Mouse (Mus musculus) lung, embryonic 15.5 days (tissue): ENCODE measurements around the gene Pla2g16. TPM values are rescaled to one million over a fixed set of nuclear protein-coding genes. Genes with fewer than 3 reads are reported as not detected.

Source experiments
- ATAC-seq: fragments of 200-750 bp; cut with Nextera tagmentation; 2 replicates; pipeline ENCODE4 v1.8.0; 2017; ENCODE audit warnings: moderate number of reproducible peaks, borderline replicate concordance; ENCODE audit not compliant: low FRiP score, low TSS enrichment; ENCODE audit errors: extremely low read depth
- H3K27ac ChIP-seq: fragments of 300-500 bp; sonication (generic); 2 replicates; pipeline ENCODE4 v1.5.1; 2015; ENCODE audit warnings: moderate library complexity, mild to moderate bottlenecking, inconsistent platforms
- H3K27me3 ChIP-seq: fragments of 300-500 bp; sonication (generic); 2 replicates; pipeline ENCODE4 v1.6.1; 2015; ENCODE audit warnings: inconsistent platforms
- H3K36me3 ChIP-seq: fragments of 300-500 bp; sonication (generic); 2 replicates; pipeline ENCODE4 v1.6.1; 2015; ENCODE audit warnings: inconsistent platforms
- H3K4me1 ChIP-seq: fragments of 300-500 bp; sonication (generic); 2 replicates; pipeline ENCODE4 v1.6.1; 2015; ENCODE audit warnings: inconsistent platforms
- H3K4me2 ChIP-seq: fragments of 300-500 bp; sonication (generic); 2 replicates; pipeline ENCODE4 v1.6.1; 2015; ENCODE audit warnings: inconsistent platforms, mild to moderate bottlenecking, moderate library complexity
- H3K4me3 ChIP-seq: fragments of 300-500 bp; sonication (generic); 2 replicates; pipeline ENCODE4 v1.5.1; 2015; ENCODE audit warnings: mild to moderate bottlenecking, inconsistent platforms
- H3K9ac ChIP-seq: fragments of 300-500 bp; sonication (generic); 2 replicates; pipeline ENCODE4 v1.6.1; 2015; ENCODE audit warnings: inconsistent platforms
- H3K9me3 ChIP-seq: fragments of 300-500 bp; sonication (generic); 2 replicates; pipeline ENCODE4 v1.6.1; 2016; ENCODE audit warnings: inconsistent platforms
- WGBS: fragments of 180-500 bp; shearing (Covaris S2); methylation state at CpG from one replicate; pipeline ENCODE4 v1.1.7; 2015; 5-methylcytosine and 5-hydroxymethylcytosine counted together
- polyA plus RNA-seq: library from polyadenylated mRNA; unstranded; fragments of >200 nt; fragmentation: Nextera tagmentation; extraction: Ambion mirVana; gene quantifications from 2 replicates; pipeline ENCODE4 v1.2.1, GENCODE M21; 2015

Gene Pla2g16
- polyA plus RNA-seq, 1 experiment from 2014 or later: 16.6 TPM

GRCm38 (mm10) chr19:7598481-7598880, 41.2 kb downstream of the Pla2g16 start:
- Histone ChIP-seq H3K36me3 (no peaks in the 10 kb centered on the region), H3K4me1 (no peaks in the 10 kb centered on the region), H3K9ac (no peak overlapping the region), H3K4me2 (no peak overlapping the region), H3K9me3 (no peaks in the 10 kb centered on the region), H3K27ac (no peak overlapping the region), H3K27me3 (no peaks in the 10 kb centered on the region), H3K4me3 (no peak overlapping the region)
- no peak for ATAC-seq
- 39% methylated on average over 4 of the region's 4 CpGs for WGBS

- H3K27me3 ChIP-seq: no peaks in the 10 kb centered on the region
- no peaks in the 10 kb centered on the region for H3K36me3 ChIP-seq
- H3K27ac ChIP-seq: no peak overlapping the region
- no peaks in the 10 kb centered on the region for H3K9me3 ChIP-seq
- H3K4me3 ChIP-seq: no peak overlapping the region
- H3K4me2 ChIP-seq: no peak overlapping the region
- H3K4me1 ChIP-seq: peaks cover 13% of the 10 kb centered on the region
- ATAC-seq: no peak
- H3K9ac ChIP-seq: no peak overlapping the region
- WGBS: 71% methylated on average over 4 of the region's 4 CpGs
Measured at GRCm38 (mm10) chr19:7601551-7601950, 44.3 kb downstream of the Pla2g16 start.

- Histone ChIP-seq H3K9ac (no peak overlapping the region), H3K4me1 (peaks cover 31% of the 10 kb centered on the region), H3K27ac (no peak overlapping the region), H3K4me3 (no peak overlapping the region), H3K4me2 (no peak overlapping the region), H3K36me3 (no peaks in the 10 kb centered on the region), H3K9me3 (no peaks in the 10 kb centered on the region), H3K27me3 (no peaks in the 10 kb centered on the region)
- WGBS: 92% methylated on average over 10 of the region's 10 CpGs
- ATAC-seq: no peak
Measured at GRCm38 (mm10) chr19:7604107-7604506, 46.8 kb downstream of the Pla2g16 start.

GRCm38 (mm10) chr19:7605013-7605412, 47.8 kb downstream of the Pla2g16 start:
- Histone ChIP-seq H3K4me3 (no peak overlapping the region), H3K27me3 (no peaks in the 10 kb centered on the region), H3K4me2 (no peak overlapping the region), H3K4me1 (peaks cover 31% of the 10 kb centered on the region), H3K27ac (no peak overlapping the region), H3K9ac (no peak overlapping the region), H3K36me3 (no peaks in the 10 kb centered on the region), H3K9me3 (no peaks in the 10 kb centered on the region)
- ATAC-seq: no peak

GRCm38 (mm10) chr19:7605930-7606783, 48.9 kb downstream of the Pla2g16 start:
- no peaks in the 10 kb centered on the region for H3K9me3 ChIP-seq
- H3K4me1 ChIP-seq: peaks cover 31% of the 10 kb centered on the region
- peak overlapping the region; percentile 58 for H3K4me2 ChIP-seq
- no peaks in the 10 kb centered on the region for H3K36me3 ChIP-seq
- peak overlapping the region; percentile 84 for H3K27ac ChIP-seq
- 2% methylated on average over 15 of the region's 15 CpGs for WGBS
- H3K27me3 ChIP-seq: no peaks in the 10 kb centered on the region
- peak; percentile 69 for ATAC-seq
- H3K9ac ChIP-seq: peak overlapping the region; percentile 14; the same call in 1 of the 2 replicates
- H3K4me3 ChIP-seq: peak overlapping the region; percentile 26

GRCm38 (mm10) chr19:7606801-7607689, 49.8 kb downstream of the Pla2g16 start, which contains the start of gene Lgals12:
Gene Lgals12 (minus strand): TSS chr19:7607193.
- Histone ChIP-seq H3K36me3 (no peaks in the 10 kb centered on the region), H3K4me3 (peak within 1 kb of the TSS; percentile 26), H3K9me3 (no peaks in the 10 kb centered on the region), H3K9ac (peak within 1 kb of the TSS; percentile 14; the same call in 1 of the 2 replicates), H3K27ac (peak within 1 kb of the TSS; percentile 84), H3K4me2 (peak within 1 kb of the TSS; percentile 58), H3K4me1 (peaks cover 36% of the 10 kb centered on the region), H3K27me3 (no peaks in the 10 kb centered on the region)
- 6% methylated on average over 15 of the region's 15 CpGs for WGBS
- peak; percentile 47; the same call in 1 of the 2 replicates for ATAC-seq

DNA sequence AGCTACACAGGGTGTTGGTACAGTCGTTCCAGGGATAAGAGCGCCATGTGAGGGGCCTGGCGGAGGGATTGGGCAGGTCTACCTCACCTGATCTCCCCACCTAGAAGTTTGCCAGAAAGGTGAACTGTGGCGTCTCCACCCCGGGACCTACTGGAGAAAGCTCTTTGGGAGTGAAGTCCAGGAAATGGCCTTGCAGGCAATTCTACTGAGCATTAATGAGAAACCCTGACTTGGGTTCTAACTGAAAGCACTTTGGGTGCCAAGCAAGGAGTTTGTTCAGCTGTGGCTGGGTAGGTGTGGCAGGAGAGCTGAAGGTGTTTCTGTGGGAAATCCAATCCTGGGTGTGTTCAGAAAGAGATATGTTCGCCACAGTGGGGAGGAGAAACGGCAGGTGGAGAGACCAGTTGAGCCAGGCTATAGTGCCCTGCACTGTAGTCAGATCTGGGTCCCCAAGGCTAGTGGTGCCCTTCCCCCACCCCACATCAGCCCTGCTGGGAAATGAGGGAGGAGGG, 50.5 kb downstream of the Pla2g16 start:
- ATAC-seq: peak; percentile 55; the same call in 1 of the 2 replicates
- Histone ChIP-seq H3K4me2 (no peak overlapping the region), H3K9me3 (no peaks in the 10 kb centered on the region), H3K36me3 (no peaks in the 10 kb centered on the region), H3K4me3 (no peak overlapping the region), H3K4me1 (peaks cover 42% of the 10 kb centered on the region), H3K27me3 (no peaks in the 10 kb centered on the region), H3K27ac (peak overlapping the region; percentile 84), H3K9ac (no peak overlapping the region)
- WGBS: 52% methylated on average over 7 of the region's 7 CpGs

DNA sequence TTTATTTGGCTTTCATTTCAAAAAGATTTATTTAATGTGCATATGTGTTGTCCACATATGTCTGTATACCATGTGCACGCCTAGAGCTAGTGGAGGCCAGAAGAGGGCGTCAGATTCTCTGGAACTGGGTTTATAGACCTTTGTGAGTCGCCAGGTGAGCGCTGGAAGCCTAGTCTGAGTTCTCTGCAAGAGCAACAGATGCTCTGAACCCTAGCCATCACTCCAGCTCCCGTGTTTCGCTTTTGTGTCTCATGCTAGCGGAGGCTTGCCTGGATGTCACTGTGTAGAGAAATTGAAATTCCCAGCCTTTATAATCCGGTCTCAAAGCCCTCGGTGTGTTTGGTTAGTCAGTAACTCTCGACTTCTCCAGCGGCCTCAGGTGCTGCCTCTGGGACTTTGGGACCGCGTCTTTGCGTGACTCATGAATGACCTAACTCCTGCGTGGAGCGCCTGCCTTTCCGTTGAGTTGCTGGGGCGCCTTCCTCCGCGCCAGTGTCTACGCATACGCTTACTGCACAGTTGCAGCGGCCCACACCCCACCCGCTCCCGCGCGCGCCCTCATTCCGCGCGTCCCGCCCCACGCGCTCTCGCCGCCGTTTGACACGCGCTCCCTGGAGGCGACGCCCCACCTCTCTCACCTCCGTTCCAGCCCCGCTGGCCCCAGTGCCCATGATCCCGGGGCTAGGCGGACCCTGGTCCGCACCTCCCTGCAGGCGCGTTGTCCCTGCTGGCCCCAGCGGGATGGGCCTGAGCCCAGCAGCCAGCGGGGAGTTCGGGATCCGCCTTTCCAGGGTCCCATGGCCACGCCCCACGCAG, 54.9 kb downstream of the Pla2g16 start, which contains the start of gene Hrasls5:
Hrasls5 (plus strand) TSS at position 600 of the 816 bp plus-strand sequence.
- peak; percentile 47; the same call in 1 of the 2 replicates for ATAC-seq
- Histone ChIP-seq H3K9ac (peak within 1 kb of the TSS; percentile 47), H3K36me3 (no peaks in the 10 kb centered on the region), H3K27me3 (no peaks in the 10 kb centered on the region), H3K9me3 (no peaks in the 10 kb centered on the region), H3K27ac (no peak within 1 kb of the TSS), H3K4me2 (peak within 1 kb of the TSS; percentile 95), H3K4me1 (peaks cover 32% of the 10 kb centered on the region), H3K4me3 (peak within 1 kb of the TSS; percentile 44)
- 4% methylated on average over 54 of the region's 54 CpGs for WGBS

DNA sequence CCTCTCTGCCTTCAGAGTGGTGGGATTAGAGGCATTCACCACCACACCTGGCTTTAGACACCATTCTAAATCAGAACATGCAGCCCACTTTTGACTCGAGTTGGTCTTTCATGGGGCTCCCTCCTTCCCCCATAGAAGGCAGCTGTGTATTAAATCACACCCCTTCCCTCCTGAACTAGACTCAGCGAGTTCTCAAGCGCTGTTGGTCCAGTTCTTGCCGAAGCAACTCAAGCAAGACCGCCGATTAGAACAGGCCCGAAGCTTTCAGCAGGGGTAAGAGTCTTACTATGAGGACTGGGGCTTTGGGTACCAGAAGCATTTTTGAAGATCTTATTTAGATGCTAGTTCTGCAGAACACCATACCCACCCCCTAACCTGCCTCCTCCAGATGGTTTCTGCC, 55.9 kb downstream of the Pla2g16 start:
- Histone ChIP-seq H3K4me1 (peaks cover 23% of the 10 kb centered on the region), H3K9ac (no peak overlapping the region), H3K27me3 (no peaks in the 10 kb centered on the region), H3K27ac (no peak overlapping the region), H3K9me3 (no peaks in the 10 kb centered on the region), H3K4me3 (no peak overlapping the region), H3K36me3 (no peaks in the 10 kb centered on the region), H3K4me2 (no peak overlapping the region)
- ATAC-seq: no peak
- WGBS: 84% methylated on average over 7 of the region's 7 CpGs

DNA sequence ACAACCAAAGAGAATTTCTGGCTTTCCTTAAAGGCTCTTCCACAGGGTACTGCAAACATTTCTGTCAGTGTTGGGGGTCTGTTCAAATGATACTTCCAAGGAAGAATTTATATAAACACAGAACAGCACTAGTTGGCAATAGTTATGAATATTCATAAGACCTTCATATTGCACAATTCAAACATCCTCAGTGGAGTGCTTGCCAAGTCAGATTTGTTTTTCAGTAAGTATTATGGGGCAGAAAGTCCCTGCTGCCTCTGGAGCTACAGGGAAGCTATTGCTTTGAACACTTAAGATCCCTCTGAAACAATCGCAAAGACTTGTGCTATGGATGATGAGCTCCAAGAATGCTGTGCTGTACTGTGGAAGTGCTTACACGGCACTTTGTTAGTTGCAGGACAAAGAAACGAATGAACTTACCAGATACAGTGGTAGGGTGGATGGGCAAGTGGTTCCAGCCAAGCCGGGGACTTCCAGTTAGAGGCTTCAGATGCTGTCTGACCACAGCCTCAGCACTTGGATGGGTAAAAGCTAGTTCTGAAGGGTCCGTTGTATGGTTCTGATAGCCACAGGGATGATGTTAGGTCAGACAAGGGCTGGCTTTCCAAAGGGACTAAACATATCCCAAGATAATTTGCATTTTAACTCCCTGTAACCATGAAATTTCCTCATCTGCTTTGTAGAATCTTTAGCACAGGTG, 59.1 kb downstream of the Pla2g16 start:
- H3K27ac ChIP-seq: no peak overlapping the region
- no peaks in the 10 kb centered on the region for H3K9me3 ChIP-seq
- no peak for ATAC-seq
- H3K4me2 ChIP-seq: no peak overlapping the region
- no peak overlapping the region for H3K4me3 ChIP-seq
- no peak overlapping the region for H3K9ac ChIP-seq
- H3K27me3 ChIP-seq: no peaks in the 10 kb centered on the region
- H3K36me3 ChIP-seq: no peaks in the 10 kb centered on the region
- 72% methylated on average over 5 of the region's 5 CpGs for WGBS
- peaks cover 21% of the 10 kb centered on the region for H3K4me1 ChIP-seq
